Mouse (Mus musculus): ENCODE results near the gene Tmem14c. TPM values are rescaled to one million over a fixed set of nuclear protein-coding genes. Genes with fewer than 3 reads are reported as not detected.
"Not testable (repeated sequence)": the region's sequence is repeated elsewhere in the genome, so short reads cannot be mapped to it uniquely, and the experiment has no call there.

The Tmem14c gene
- polyA plus RNA-seq, 1 experiment from 2014 or later: 211 TPM

GRCm38 (mm10) chr13:40978652-40979051 is 37.4 kb upstream of the Tmem14c start:
- no peaks in the 10 kb centered on the region for H3K36me3 ChIP-seq (ENCODE audit: control insufficient read depth, insufficient read depth, low read length)
- WGBS: 90% methylated on average over 4 of the region's 4 CpGs
- no peaks in the 10 kb centered on the region for H3K4me1 ChIP-seq (ENCODE audit: control insufficient read depth, insufficient read depth, low read length)
- H3K27ac ChIP-seq (replicated peaks; ENCODE audit: low read depth, low read length): no peak overlapping the region
- no peaks in the 10 kb centered on the region for H3K9me3 ChIP-seq (ENCODE audit: control insufficient read depth, low read length)
- H3K9ac ChIP-seq (ENCODE audit: low read length): no peak overlapping the region
- no peak for ATAC-seq (ENCODE audit: insufficient number of reproducible peaks, low FRiP score, low TSS enrichment, low read depth)
- DNase-seq (ENCODE audit: low spot score): no peak
- no peak overlapping the region for H3K4me3 ChIP-seq (ENCODE audit: low read depth, low read length)
- H3K4me2 ChIP-seq (ENCODE audit: low read depth, severe bottlenecking): no peak overlapping the region
- no peaks in the 10 kb centered on the region for H3K27me3 ChIP-seq (ENCODE audit: control insufficient read depth, insufficient read depth, low read length)

- ATAC-seq (ENCODE audit: insufficient number of reproducible peaks, low FRiP score, low TSS enrichment, low read depth) (no peak), DNase-seq (ENCODE audit: low spot score) (no peak)
- no peak overlapping the region for H3K9ac ChIP-seq (ENCODE audit: low read length)
- 63% methylated on average over 2 of the region's 2 CpGs for WGBS
- no peak overlapping the region for H3K4me3 ChIP-seq (ENCODE audit: low read depth, low read length)
- H3K4me1 ChIP-seq (ENCODE audit: control insufficient read depth, insufficient read depth, low read length): no peaks in the 10 kb centered on the region
- H3K9me3 ChIP-seq (ENCODE audit: control insufficient read depth, low read length): no peaks in the 10 kb centered on the region
- H3K4me2 ChIP-seq (ENCODE audit: low read depth, severe bottlenecking): no peak overlapping the region
- no peaks in the 10 kb centered on the region for H3K36me3 ChIP-seq (ENCODE audit: control insufficient read depth, insufficient read depth, low read length)
- no peaks in the 10 kb centered on the region for H3K27me3 ChIP-seq (ENCODE audit: control insufficient read depth, insufficient read depth, low read length)
- H3K27ac ChIP-seq (replicated peaks; ENCODE audit: low read depth, low read length): no peak overlapping the region
Measured at GRCm38 (mm10) chr13:40979321-40979720, 36.8 kb upstream of the Tmem14c start.

GRCm38 (mm10) chr13:40982759-40983158 is 33.3 kb upstream of the Tmem14c start:
- H3K27ac ChIP-seq (replicated peaks; ENCODE audit: low read depth, low read length): no peak overlapping the region
- no peaks in the 10 kb centered on the region for H3K9me3 ChIP-seq (ENCODE audit: control insufficient read depth, low read length)
- no peaks in the 10 kb centered on the region for H3K27me3 ChIP-seq (ENCODE audit: control insufficient read depth, insufficient read depth, low read length)
- no peak for ATAC-seq (ENCODE audit: insufficient number of reproducible peaks, low FRiP score, low TSS enrichment, low read depth)
- no peak for DNase-seq (ENCODE audit: low spot score)
- 97% methylated on average over 1 of the region's 1 CpGs for WGBS
- H3K4me1 ChIP-seq (ENCODE audit: control insufficient read depth, insufficient read depth, low read length): no peaks in the 10 kb centered on the region
- H3K4me2 ChIP-seq (ENCODE audit: low read depth, severe bottlenecking): no peak overlapping the region
- H3K4me3 ChIP-seq (ENCODE audit: low read depth, low read length): no peak overlapping the region
- no peak overlapping the region for H3K9ac ChIP-seq (ENCODE audit: low read length)
- H3K36me3 ChIP-seq (ENCODE audit: control insufficient read depth, insufficient read depth, low read length): no peaks in the 10 kb centered on the region

- Histone ChIP-seq H3K27me3 (ENCODE audit: control insufficient read depth, insufficient read depth, low read length) (no peaks in the 10 kb centered on the region), H3K4me2 (ENCODE audit: low read depth, severe bottlenecking) (no peak overlapping the region), H3K27ac (replicated peaks; ENCODE audit: low read depth, low read length) (no peak overlapping the region), H3K9ac (ENCODE audit: low read length) (no peak overlapping the region), H3K4me3 (ENCODE audit: low read depth, low read length) (no peak overlapping the region), H3K4me1 (ENCODE audit: control insufficient read depth, insufficient read depth, low read length) (no peaks in the 10 kb centered on the region), H3K36me3 (ENCODE audit: control insufficient read depth, insufficient read depth, low read length) (no peaks in the 10 kb centered on the region), H3K9me3 (ENCODE audit: control insufficient read depth, low read length) (no peaks in the 10 kb centered on the region)
- WGBS: 98% methylated on average over 5 of the region's 5 CpGs
- no peak for DNase-seq (ENCODE audit: low spot score)
- ATAC-seq (ENCODE audit: insufficient number of reproducible peaks, low FRiP score, low TSS enrichment, low read depth): no peak
Measured at GRCm38 (mm10) chr13:40986081-40986480, 30.0 kb upstream of the Tmem14c start.

- not testable (repeated sequence) for H3K9ac ChIP-seq (ENCODE audit: low read length); H3K27me3 ChIP-seq (ENCODE audit: control insufficient read depth, insufficient read depth, low read length); H3K4me1 ChIP-seq (ENCODE audit: control insufficient read depth, insufficient read depth, low read length); ATAC-seq (ENCODE audit: insufficient number of reproducible peaks, low FRiP score, low TSS enrichment, low read depth); DNase-seq (ENCODE audit: low spot score); H3K36me3 ChIP-seq (ENCODE audit: control insufficient read depth, insufficient read depth, low read length); H3K27ac ChIP-seq (replicated peaks; ENCODE audit: low read depth, low read length); H3K4me3 ChIP-seq (ENCODE audit: low read depth, low read length); H3K9me3 ChIP-seq (ENCODE audit: control insufficient read depth, low read length); H3K4me2 ChIP-seq (ENCODE audit: low read depth, severe bottlenecking)
- WGBS: 66% methylated on average over 4 of the region's 4 CpGs
Measured at GRCm38 (mm10) chr13:40987608-40988303, 28.3 kb upstream of the Tmem14c start.

- Histone ChIP-seq H3K9me3 (ENCODE audit: control insufficient read depth, low read length) (no peaks in the 10 kb centered on the region), H3K27ac (replicated peaks; ENCODE audit: low read depth, low read length) (no peak overlapping the region), H3K36me3 (ENCODE audit: control insufficient read depth, insufficient read depth, low read length) (no peaks in the 10 kb centered on the region), H3K9ac (ENCODE audit: low read length) (no peak overlapping the region), H3K4me3 (ENCODE audit: low read depth, low read length) (no peak overlapping the region), H3K4me2 (ENCODE audit: low read depth, severe bottlenecking) (no peak overlapping the region), H3K4me1 (ENCODE audit: control insufficient read depth, insufficient read depth, low read length) (no peaks in the 10 kb centered on the region), H3K27me3 (ENCODE audit: control insufficient read depth, insufficient read depth, low read length) (no peaks in the 10 kb centered on the region)
- DNase-seq (ENCODE audit: low spot score) (no peak), ATAC-seq (ENCODE audit: insufficient number of reproducible peaks, low FRiP score, low TSS enrichment, low read depth) (no peak)
- 58% methylated on average over 2 of the region's 2 CpGs for WGBS
Measured at GRCm38 (mm10) chr13:40988418-40988817, 27.7 kb upstream of the Tmem14c start.

GRCm38 (mm10) chr13:40994487-40995263 is 21.4 kb upstream of the Tmem14c start:
- H3K9ac ChIP-seq (ENCODE audit: low read length): no peak overlapping the region
- H3K27ac ChIP-seq (replicated peaks; ENCODE audit: low read depth, low read length): no peak overlapping the region
- no peak; the same call in 1 of the 2 replicates for ATAC-seq (ENCODE audit: insufficient number of reproducible peaks, low FRiP score, low TSS enrichment, low read depth)
- DNase-seq (ENCODE audit: low spot score): no peak
- no peaks in the 10 kb centered on the region for H3K9me3 ChIP-seq (ENCODE audit: control insufficient read depth, low read length)
- H3K4me2 ChIP-seq (ENCODE audit: low read depth, severe bottlenecking): no peak overlapping the region
- 48% methylated on average over 8 of the region's 8 CpGs for WGBS
- no peaks in the 10 kb centered on the region for H3K36me3 ChIP-seq (ENCODE audit: control insufficient read depth, insufficient read depth, low read length)
- H3K27me3 ChIP-seq (ENCODE audit: control insufficient read depth, insufficient read depth, low read length): no peaks in the 10 kb centered on the region
- H3K4me3 ChIP-seq (ENCODE audit: low read depth, low read length): no peak overlapping the region
- H3K4me1 ChIP-seq (ENCODE audit: control insufficient read depth, insufficient read depth, low read length): no peaks in the 10 kb centered on the region

GRCm38 (mm10) chr13:40998537-40998936 is 17.6 kb upstream of the Tmem14c start:
- H3K36me3 ChIP-seq (ENCODE audit: control insufficient read depth, insufficient read depth, low read length); DNase-seq (ENCODE audit: low spot score); H3K4me1 ChIP-seq (ENCODE audit: control insufficient read depth, insufficient read depth, low read length); H3K27ac ChIP-seq (replicated peaks; ENCODE audit: low read depth, low read length); H3K4me3 ChIP-seq (ENCODE audit: low read depth, low read length); ATAC-seq (ENCODE audit: insufficient number of reproducible peaks, low FRiP score, low TSS enrichment, low read depth); H3K9ac ChIP-seq (ENCODE audit: low read length); H3K4me2 ChIP-seq (ENCODE audit: low read depth, severe bottlenecking); H3K9me3 ChIP-seq (ENCODE audit: control insufficient read depth, low read length); H3K27me3 ChIP-seq (ENCODE audit: control insufficient read depth, insufficient read depth, low read length): not testable (repeated sequence)
- 86% methylated on average over 5 of the region's 5 CpGs for WGBS
